Mouse (Mus musculus) hindbrain, embryonic 13.5 days (tissue): ENCODE data around the gene Higd2a. TPM values are rescaled to one million over a fixed set of nuclear protein-coding genes. Genes with fewer than 3 reads are reported as not detected.

Source experiments
- microRNA-seq: library from miRNA; unstranded; fragments of <30 nt; microRNA quantifications from one replicate; pipeline ENCODE4, GENCODE M21; 2016
- polyA plus RNA-seq: library from polyadenylated mRNA; unstranded; fragments of >200 nt; fragmentation: Nextera tagmentation; extraction: Ambion mirVana; gene quantifications from 2 replicates; pipeline ENCODE4 v1.2.1, GENCODE M21; 2015

Gene Higd2a
- polyA plus RNA-seq, 1 experiment from 2014 or later: 248 TPM

Small RNA genes within 50 kb of the gene (microRNA-seq; reads per million reads assigned to microRNA genes)
- gene Gm24195: not detected

Other genes with a start within 250 kb of the Higd2a start
- 15.8 and 21.2 TPM in 2 replicates for gene Cplx2, start 218.9 kb upstream of the Higd2a start, polyA plus RNA-seq
- 94.5 and 105 TPM in 2 replicates for gene Thoc3, start 121.4 kb upstream of the Higd2a start, polyA plus RNA-seq
- 21.0 and 21.4 TPM in 2 replicates for gene Simc1, start 86.4 kb upstream of the Higd2a start, polyA plus RNA-seq
- gene 4833439L19Rik, start 24.8 kb upstream of the Higd2a start, polyA plus RNA-seq: 239 and 245 TPM in 2 replicates
- gene Arl10, start 15.2 kb upstream of the Higd2a start, polyA plus RNA-seq: 76.2 and 77.7 TPM in 2 replicates
- gene Nop16, start 117 bp upstream of the Higd2a start, polyA plus RNA-seq: 53.0 and 53.1 TPM in 2 replicates
- 132 and 135 TPM in 2 replicates for gene Cltb, start 21.1 kb downstream of the Higd2a start, polyA plus RNA-seq
- gene Faf2, start 31.6 kb downstream of the Higd2a start, polyA plus RNA-seq: 68.9 and 71.5 TPM in 2 replicates
- 86.8 and 87.6 TPM in 2 replicates for gene Rnf44, start 103.7 kb downstream of the Higd2a start, polyA plus RNA-seq
- 0.08 and 0.14 TPM in 2 replicates for gene Cdhr2, start 111.3 kb downstream of the Higd2a start, polyA plus RNA-seq
- gene Gprin1, start 159.7 kb downstream of the Higd2a start, polyA plus RNA-seq: 6.5 and 6.9 TPM in 2 replicates
- 18.7 and 20.8 TPM in 2 replicates for gene Sncb, start 176.4 kb downstream of the Higd2a start, polyA plus RNA-seq
- not detected in 2 replicates for gene Eif4e1b, start 193.8 kb downstream of the Higd2a start, polyA plus RNA-seq
- 50.4 and 54.0 TPM in 2 replicates for gene Tspan17, start 199.2 kb downstream of the Higd2a start, polyA plus RNA-seq